Mouse (Mus musculus): ENCODE results near the gene Acp7. TPM values are rescaled to one million over a fixed set of nuclear protein-coding genes. Genes with fewer than 3 reads are reported as not detected.
A peak's percentile ranks its signal among the peaks of the same experiment; 100 is the strongest.
"Not testable (repeated sequence)": the region's sequence is repeated elsewhere in the genome, so short reads cannot be mapped to it uniquely, and the experiment has no call there.

Gene Acp7
- total and polyA plus RNA-seq, 2 experiments from 2014 or later, result 0.22 to 2.6 TPM

- no peaks in the 10 kb centered on the region for H3K36me3 ChIP-seq (ENCODE audit: insufficient read depth, low read length)
- no peak overlapping the region for H3K4me2 ChIP-seq (ENCODE audit: low read depth, low read length, poor library complexity, severe bottlenecking)
- no peak overlapping the region for H3K4me3 ChIP-seq (ENCODE audit: low read depth, low read length)
- H3K4me1 ChIP-seq (ENCODE audit: insufficient read depth, low read length), result no peaks in the 10 kb centered on the region
- H3K27me3 ChIP-seq (ENCODE audit: insufficient read depth, low read length), result no peaks in the 10 kb centered on the region
- WGBS, result 78% methylated on average over 9 of the region's 9 CpGs
- DNase-seq (ENCODE audit: low spot score) (no peak), ATAC-seq (ENCODE audit: low FRiP score) (no peak)
- no peak overlapping the region for H3K9ac ChIP-seq (replicated peaks; ENCODE audit: low read length, poor library complexity, severe bottlenecking)
- H3K9me3 ChIP-seq (ENCODE audit: low read length), result no peaks in the 10 kb centered on the region
- H3K27ac ChIP-seq (ENCODE audit: low read depth, low read length), result no peak overlapping the region
- TF ChIP-seq CTCF (IDR thresholded peaks at IDR 0.05), result no peak
Observed at GRCm38 (mm10) chr7:28619098-28619715, 11.9 kb downstream of the Acp7 start.

- ATAC-seq (ENCODE audit: low FRiP score) (no peak), DNase-seq (ENCODE audit: low spot score) (no peak)
- Histone ChIP-seq H3K4me1 (ENCODE audit: insufficient read depth, low read length) (no peaks in the 10 kb centered on the region), H3K36me3 (ENCODE audit: insufficient read depth, low read length) (no peaks in the 10 kb centered on the region), H3K4me3 (ENCODE audit: low read depth, low read length) (no peak overlapping the region), H3K9me3 (ENCODE audit: low read length) (no peaks in the 10 kb centered on the region), H3K27ac (ENCODE audit: low read depth, low read length) (no peak overlapping the region), H3K4me2 (ENCODE audit: low read depth, low read length, poor library complexity, severe bottlenecking) (no peak overlapping the region), H3K9ac (replicated peaks; ENCODE audit: low read length, poor library complexity, severe bottlenecking) (no peak overlapping the region), H3K27me3 (ENCODE audit: insufficient read depth, low read length) (no peaks in the 10 kb centered on the region)
- WGBS, result 94% methylated on average over 8 of the region's 8 CpGs
- TF ChIP-seq CTCF (IDR thresholded peaks at IDR 0.05), result no peak
Observed at GRCm38 (mm10) chr7:28605951-28606350, 25.2 kb downstream of the Acp7 start.

GRCm38 (mm10) chr7:28603788-28604187 is 27.3 kb downstream of the Acp7 start:
- H3K4me2 ChIP-seq (ENCODE audit: low read depth, low read length, poor library complexity, severe bottlenecking); DNase-seq (ENCODE audit: low spot score); H3K4me3 ChIP-seq (ENCODE audit: low read depth, low read length); H3K9ac ChIP-seq (replicated peaks; ENCODE audit: low read length, poor library complexity, severe bottlenecking); H3K36me3 ChIP-seq (ENCODE audit: insufficient read depth, low read length); ATAC-seq (ENCODE audit: low FRiP score); H3K4me1 ChIP-seq (ENCODE audit: insufficient read depth, low read length); H3K9me3 ChIP-seq (ENCODE audit: low read length); H3K27me3 ChIP-seq (ENCODE audit: insufficient read depth, low read length); H3K27ac ChIP-seq (ENCODE audit: low read depth, low read length): not testable (repeated sequence)
- WGBS, result 78% methylated on average over 2 of the region's 2 CpGs
- peak; percentile 35; the same call in 1 of the 2 replicates for TF ChIP-seq CTCF (IDR thresholded peaks at IDR 0.05)

GRCm38 (mm10) chr7:28603136-28603535 is 28.0 kb downstream of the Acp7 start:
- DNase-seq (ENCODE audit: low spot score), result no peak
- WGBS, result 78% methylated on average over 5 of the region's 5 CpGs

GRCm38 (mm10) chr7:28601668-28602067 is 29.5 kb downstream of the Acp7 start:
- H3K9ac ChIP-seq (replicated peaks; ENCODE audit: low read length, poor library complexity, severe bottlenecking), result no peak overlapping the region
- DNase-seq (ENCODE audit: low spot score) (peak; percentile 80), ATAC-seq (ENCODE audit: low FRiP score) (no peak)
- peak; percentile 85 for TF ChIP-seq CTCF (IDR thresholded peaks at IDR 0.05)
- no peak overlapping the region for H3K27ac ChIP-seq (ENCODE audit: low read depth, low read length)
- 17% methylated on average over 7 of the region's 7 CpGs for WGBS
- peaks cover 3% of the 10 kb centered on the region for H3K4me1 ChIP-seq (ENCODE audit: insufficient read depth, low read length)
- no peaks in the 10 kb centered on the region for H3K36me3 ChIP-seq (ENCODE audit: insufficient read depth, low read length)
- H3K4me2 ChIP-seq (ENCODE audit: low read depth, low read length, poor library complexity, severe bottlenecking), result 0 out of 2 replicates have a peak overlapping the region, but pooled peaks have one; percentile 7
- H3K4me3 ChIP-seq (ENCODE audit: low read depth, low read length), result no peak overlapping the region
- H3K9me3 ChIP-seq (ENCODE audit: low read length), result no peaks in the 10 kb centered on the region
- no peaks in the 10 kb centered on the region for H3K27me3 ChIP-seq (ENCODE audit: insufficient read depth, low read length)

More at GRCm38 (mm10) chr7:28603136-28603535, 28.0 kb downstream of the Acp7 start:
- ATAC-seq (ENCODE audit: low FRiP score), result no peak
- no peaks in the 10 kb centered on the region for H3K27me3 ChIP-seq (ENCODE audit: insufficient read depth, low read length)
- no peak overlapping the region for H3K4me2 ChIP-seq (ENCODE audit: low read depth, low read length, poor library complexity, severe bottlenecking)
- H3K9me3 ChIP-seq (ENCODE audit: low read length), result no peaks in the 10 kb centered on the region
- H3K4me1 ChIP-seq (ENCODE audit: insufficient read depth, low read length), result no peaks in the 10 kb centered on the region
- no peak for TF ChIP-seq CTCF (IDR thresholded peaks at IDR 0.05)
- no peak overlapping the region for H3K27ac ChIP-seq (ENCODE audit: low read depth, low read length)
- H3K9ac ChIP-seq (replicated peaks; ENCODE audit: low read length, poor library complexity, severe bottlenecking), result no peak overlapping the region
- H3K36me3 ChIP-seq (ENCODE audit: insufficient read depth, low read length), result no peaks in the 10 kb centered on the region
- H3K4me3 ChIP-seq (ENCODE audit: low read depth, low read length), result no peak overlapping the region

- no peak for ATAC-seq (ENCODE audit: low FRiP score)
Observed at GRCm38 (mm10) chr7:28601029-28601428, 30.1 kb downstream of the Acp7 start.

More at GRCm38 (mm10) chr7:28601029-28601428, 30.1 kb downstream of the Acp7 start:
- Histone ChIP-seq H3K9me3 (ENCODE audit: low read length) (no peaks in the 10 kb centered on the region), H3K4me3 (ENCODE audit: low read depth, low read length) (no peak overlapping the region), H3K36me3 (ENCODE audit: insufficient read depth, low read length) (no peaks in the 10 kb centered on the region), H3K27ac (ENCODE audit: low read depth, low read length) (no peak overlapping the region), H3K4me2 (ENCODE audit: low read depth, low read length, poor library complexity, severe bottlenecking) (no peak overlapping the region), H3K9ac (replicated peaks; ENCODE audit: low read length, poor library complexity, severe bottlenecking) (no peak overlapping the region), H3K4me1 (ENCODE audit: insufficient read depth, low read length) (peaks cover 10% of the 10 kb centered on the region), H3K27me3 (ENCODE audit: insufficient read depth, low read length) (no peaks in the 10 kb centered on the region)
- WGBS, result 12% methylated on average over 11 of the region's 11 CpGs
- TF ChIP-seq CTCF (IDR thresholded peaks at IDR 0.05), result peak; percentile 84
- peak; percentile 68 for DNase-seq (ENCODE audit: low spot score)

Measured in midbrain, postnatal 0 days (tissue).